Mouse (Mus musculus) urinary bladder, postnatal 25 days (tissue): ENCODE results near the gene Pnpla7.

Experiments used
- DNase-seq: peaks from one replicate; pipeline ENCODE4 v3.0.0; 2022; ENCODE audit warnings: low spot score

Pnpla7 gene

GRCm38 (mm10) chr2:25072398-25072797 is 96.6 kb downstream of the Pnpla7 start:
- DNase-seq = no peak

GRCm38 (mm10) chr2:25075506-25075905 is 99.7 kb downstream of the Pnpla7 start:
- no peak for DNase-seq

GRCm38 (mm10) chr2:25078967-25079366 is 103.1 kb downstream of the Pnpla7 start:
- DNase-seq = no peak

- no peak for DNase-seq
Observed at GRCm38 (mm10) chr2:25080076-25080475, 104.2 kb downstream of the Pnpla7 start, which contains the start of gene Entpd8. Entpd8 (plus strand) TSS chr2:25080304.

GRCm38 (mm10) chr2:25083697-25084096 is 107.9 kb downstream of the Pnpla7 start:
- no peak for DNase-seq

- no peak for DNase-seq
Observed at GRCm38 (mm10) chr2:25085571-25085970, 109.7 kb downstream of the Pnpla7 start.

GRCm38 (mm10) chr2:25087842-25088241 is 112.0 kb downstream of the Pnpla7 start:
- no peak for DNase-seq

GRCm38 (mm10) chr2:25088636-25089035 is 112.8 kb downstream of the Pnpla7 start:
- DNase-seq = no peak

GRCm38 (mm10) chr2:25094785-25095108 is 118.9 kb downstream of the Pnpla7 start:
- no peak for DNase-seq

GRCm38 (mm10) chr2:25095109-25095850 is 119.4 kb downstream of the Pnpla7 start, which contains the start of gene Noxa1:
Noxa1 (minus strand) TSS chr2:25095149.
- no peak for DNase-seq

GRCm38 (mm10) chr2:25098005-25098615 is 122.3 kb downstream of the Pnpla7 start:
- no peak for DNase-seq

- DNase-seq = no peak
Observed at GRCm38 (mm10) chr2:25098956-25099355, 123.1 kb downstream of the Pnpla7 start.

- DNase-seq = no peak
Observed at GRCm38 (mm10) chr2:25099703-25100102, 123.9 kb downstream of the Pnpla7 start.
